In the genomic region with DNA sequence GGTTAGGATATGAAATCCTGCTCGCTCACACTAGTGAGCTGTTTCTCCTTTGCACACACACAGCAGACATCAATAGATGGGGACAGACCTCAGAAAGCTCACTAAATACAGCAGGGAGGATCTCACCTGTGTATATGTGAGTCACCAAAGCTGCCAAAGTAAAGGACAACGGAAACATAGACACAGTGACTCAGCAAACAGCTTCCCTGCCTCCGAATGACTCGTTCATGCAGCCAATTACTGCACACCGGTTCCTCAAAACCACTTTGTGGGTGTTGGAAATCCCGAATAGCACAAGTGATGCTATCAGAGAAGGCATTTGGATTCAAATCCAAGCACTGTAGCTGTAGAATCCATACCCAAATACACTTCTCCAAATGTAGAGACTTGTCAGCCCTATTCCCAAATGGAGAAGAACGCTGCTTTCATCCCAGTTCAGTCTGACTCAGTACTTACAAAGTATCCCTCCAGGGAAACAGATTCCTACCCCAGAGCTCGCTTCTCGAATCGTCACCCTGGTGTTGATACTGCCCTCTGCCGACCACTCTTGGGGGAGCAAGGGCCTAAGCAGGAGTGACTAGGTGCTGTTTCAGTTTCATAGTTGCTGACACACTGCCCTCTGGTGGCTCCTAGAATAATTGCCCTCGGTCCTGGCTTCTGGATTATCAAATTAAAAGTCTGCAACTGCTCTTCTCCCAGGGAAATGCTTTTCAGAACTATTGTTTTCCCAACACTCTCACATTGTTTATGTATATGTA, we compare ENCODE assay signal across 8 mouse cellular contexts.
DNase-seq lines count a peak whose midpoint lies in the region; ATAC-seq and TF ChIP-seq lines count a peak whose summit lies in the region.

No protein-coding gene starts in this region.

- TF ChIP-seq POLR2A in ES-Bruce4 (IDR thresholded peaks at IDR 0.05; ENCODE audit: insufficient read depth, low read length): no peak
- no peak for TF ChIP-seq POLR2A in lung, adult 2 months (IDR thresholded peaks at IDR 0.05; ENCODE audit: borderline replicate concordance, extremely low read depth, low read depth, low read length)

- peaks cover 3% of the 10 kb centered on the region for H3K4me1 ChIP-seq in ES-Bruce4 (ENCODE audit: control insufficient read depth, insufficient read depth, low read length)
- no peaks in the 10 kb centered on the region for H3K4me1 ChIP-seq in forebrain, embryonic 12.5 days
- H3K4me1 ChIP-seq in heart, postnatal 0 days (ENCODE audit: control insufficient read depth, insufficient read depth): no peaks in the 10 kb centered on the region
- peaks cover 2% of the 10 kb centered on the region; the same call in 1 of the 2 replicates for H3K4me1 ChIP-seq in lung, adult 2 months (ENCODE audit: control insufficient read depth, insufficient read depth, low read length)

- no peaks in the 10 kb centered on the region for H3K27me3 ChIP-seq in ES-Bruce4 (ENCODE audit: control insufficient read depth, insufficient read depth, low read length, poor library complexity, severe bottlenecking)
- no peaks in the 10 kb centered on the region for H3K27me3 ChIP-seq in forebrain, embryonic 12.5 days
- no peaks in the 10 kb centered on the region for H3K27me3 ChIP-seq in heart, postnatal 0 days (ENCODE audit: control insufficient read depth, insufficient read depth, low read length)

- peak; percentile 63; the same call in 1 of the 2 replicates for TF ChIP-seq EP300 in ES-Bruce4 (IDR thresholded peaks at IDR 0.05; ENCODE audit: insufficient read depth, low read depth, low read length)
- no peak for TF ChIP-seq EP300 in heart, postnatal 0 days (IDR thresholded peaks at IDR 0.05; ENCODE audit: low read depth)

- peak; percentile 19 for DNase-seq in c-Kit-negative CD71-positive TER-119-positive erythroid progenitor cells, embryonic 14.5 days (ENCODE audit: low read depth, low spot score)
- DNase-seq in heart, postnatal 0 days (ENCODE audit: low spot score): peak; percentile 92
- peak; percentile 95 to 98 for DNase-seq in kidney, postnatal 36 days
- peak; percentile 94 for DNase-seq in lung, adult 2 months
- DNase-seq in ovary, postnatal 14 days (ENCODE audit: low spot score): peak; percentile 98
- DNase-seq in thymus, postnatal 0 days (ENCODE audit: low spot score): peak; percentile 93

- peaks cover 2% of the 10 kb centered on the region; the same call in 1 of the 2 replicates for H3K9me3 ChIP-seq in ES-Bruce4 (replicated peaks; ENCODE audit: control insufficient read depth, insufficient read depth, low read length, poor library complexity, severe bottlenecking)
- H3K9me3 ChIP-seq in forebrain, embryonic 12.5 days: no peaks in the 10 kb centered on the region
- H3K9me3 ChIP-seq in heart, postnatal 0 days (replicated peaks; ENCODE audit: control insufficient read depth, low read length): no peaks in the 10 kb centered on the region

- no peaks in the 10 kb centered on the region for H3K36me3 ChIP-seq in ES-Bruce4 (ENCODE audit: control insufficient read depth, insufficient read depth, low read length, poor library complexity, severe bottlenecking)
- no peaks in the 10 kb centered on the region for H3K36me3 ChIP-seq in forebrain, embryonic 12.5 days (replicated peaks)
- H3K36me3 ChIP-seq in heart, postnatal 0 days (replicated peaks; ENCODE audit: control insufficient read depth, insufficient read depth, low read length): no peaks in the 10 kb centered on the region

- ATAC-seq in forebrain, embryonic 12.5 days (ENCODE audit: low FRiP score): peak; percentile 64; the same call in 1 of the 2 replicates
- ATAC-seq in heart, postnatal 0 days (ENCODE audit: insufficient read depth, low read depth): peak; percentile 84

- WGBS in forebrain, embryonic 12.5 days: 45% methylated on average over 12 of the region's 12 CpGs
- WGBS in heart, postnatal 0 days: 36% methylated on average over 12 of the region's 12 CpGs
- WGBS in lung, adult 2 months: 31% methylated on average over 12 of the region's 12 CpGs

- no peak overlapping the region for H3K4me3 ChIP-seq in ES-Bruce4 (ENCODE audit: low read depth, low read length)
- H3K4me3 ChIP-seq in forebrain, embryonic 12.5 days (replicated peaks): no peak overlapping the region
- H3K4me3 ChIP-seq in heart, postnatal 0 days (ENCODE audit: low read depth, low read length): no peak overlapping the region
- no peak overlapping the region for H3K4me3 ChIP-seq in lung, adult 2 months (replicated peaks; ENCODE audit: extremely low read depth, low read depth, low read length)

- no peak overlapping the region for H3K9ac ChIP-seq in ES-Bruce4 (ENCODE audit: low read depth, poor library complexity, severe bottlenecking)
- H3K9ac ChIP-seq in forebrain, embryonic 12.5 days: no peak overlapping the region
- H3K9ac ChIP-seq in heart, postnatal 0 days (replicated peaks; ENCODE audit: low read depth, low read length): no peak overlapping the region

- no peak overlapping the region for H3K4me2 ChIP-seq in forebrain, embryonic 12.5 days
- H3K4me2 ChIP-seq in heart, postnatal 0 days (ENCODE audit: low read depth, low read length): no peak overlapping the region

- H3K27ac ChIP-seq in ES-Bruce4 (ENCODE audit: insufficient read depth, low read length): peak overlapping the region; percentile 35; the same call in 1 of the 2 replicates
- H3K27ac ChIP-seq in forebrain, embryonic 12.5 days: no peak overlapping the region
- H3K27ac ChIP-seq in heart, postnatal 0 days (ENCODE audit: low read depth): no peak overlapping the region

- peak; percentile 100 for TF ChIP-seq CTCF in ES-Bruce4 (IDR thresholded peaks at IDR 0.05; ENCODE audit: low read depth, low read length)
- TF ChIP-seq CTCF in heart, postnatal 0 days (IDR thresholded peaks at IDR 0.05; ENCODE audit: low read depth): peak; percentile 100
- peak; percentile 99 for TF ChIP-seq CTCF in lung, adult 2 months (IDR thresholded peaks at IDR 0.05; ENCODE audit: insufficient read depth, low read length)

Comparison
In these comparisons a context has a peak if more than half of its experiments do, and no peak if none do; other contexts are left out.
1. DNase-seq: peak in every context shown above with its lines; median percentile 98 in ovary, postnatal 14 days; 96 in kidney, postnatal 36 days; 94 in lung, adult 2 months; 93 in thymus, postnatal 0 days; 92 in heart, postnatal 0 days; 19 in c-Kit-negative CD71-positive TER-119-positive erythroid progenitor cells, embryonic 14.5 days.